Mouse (Mus musculus) liver, embryonic 15.5 days (tissue): ENCODE measurements at regions not wholly inside any gene's neighbourhood (a gene's known extent, or its start where the extent isn't known, plus 50 kb on each side); places are given as distances from the start of the nearest gene placed in this dataset.

Source experiments
- ATAC-seq: fragments of 200-750 bp; cut with Nextera tagmentation; 2 replicates; pipeline ENCODE4 v1.8.0; 2017; ENCODE audit warnings: moderate number of reproducible peaks, mild to moderate bottlenecking, moderate library complexity; ENCODE audit not compliant: insufficient read depth
- H3K27ac ChIP-seq: fragments of 300-500 bp; sonication (generic); replicated peaks from 2 replicates; pipeline ENCODE4 v1.5.1; 2015; ENCODE audit warnings: mild to moderate bottlenecking, inconsistent platforms
- H3K27me3 ChIP-seq: fragments of 300-500 bp; sonication (generic); 2 replicates; pipeline ENCODE4 v1.6.1; 2015; ENCODE audit warnings: mild to moderate bottlenecking, inconsistent platforms
- H3K36me3 ChIP-seq: fragments of 300-500 bp; sonication (generic); replicated peaks from 2 replicates; pipeline ENCODE4 v1.6.1; 2015; ENCODE audit warnings: moderate library complexity, mild to moderate bottlenecking, inconsistent platforms
- H3K4me1 ChIP-seq: fragments of 300-500 bp; sonication (generic); replicated peaks from 2 replicates; pipeline ENCODE4 v1.6.1; 2015; ENCODE audit warnings: inconsistent platforms
- H3K4me2 ChIP-seq: fragments of 300-500 bp; sonication (generic); 2 replicates; pipeline ENCODE4 v1.6.1; 2015; ENCODE audit warnings: moderate library complexity, mild to moderate bottlenecking, inconsistent platforms
- H3K4me3 ChIP-seq: fragments of 300-500 bp; sonication (generic); replicated peaks from 2 replicates; pipeline ENCODE4 v1.5.1; 2015; ENCODE audit warnings: mild to moderate bottlenecking, inconsistent platforms
- H3K9ac ChIP-seq: fragments of 300-500 bp; sonication (generic); 2 replicates; pipeline ENCODE4 v1.6.1; 2015; ENCODE audit warnings: moderate library complexity, mild to moderate bottlenecking, inconsistent platforms
- H3K9me3 ChIP-seq: fragments of 300-500 bp; sonication (generic); replicated peaks from 2 replicates; pipeline ENCODE4 v1.6.1; 2016; ENCODE audit warnings: inconsistent platforms
- WGBS: fragments of 180-500 bp; shearing (Covaris S2); methylation state at CpG from one replicate; pipeline ENCODE4 v1.1.7; 2015; ENCODE audit warnings: mixed read lengths; ENCODE audit not compliant: insufficient replicate concordance; 5-methylcytosine and 5-hydroxymethylcytosine counted together

- H3K4me2 ChIP-seq = peak overlapping the region; percentile 98
- H3K9me3 ChIP-seq = no peaks in the 10 kb centered on the region
- peaks cover 69% of the 10 kb centered on the region for H3K27me3 ChIP-seq
- H3K27ac ChIP-seq = no peak overlapping the region
- ATAC-seq = no peak
- no peak overlapping the region for H3K9ac ChIP-seq
- H3K4me3 ChIP-seq = peak overlapping the region; percentile 95; the same call in 1 of the 2 replicates
- 27% methylated on average over 12 of the region's 12 CpGs for WGBS
- no peaks in the 10 kb centered on the region for H3K36me3 ChIP-seq
- peaks cover 66% of the 10 kb centered on the region for H3K4me1 ChIP-seq
These were observed 78.1 kb downstream of the Kcnrg start for GRCm38 (mm10) chr14:61685231-61685800.

DNA sequence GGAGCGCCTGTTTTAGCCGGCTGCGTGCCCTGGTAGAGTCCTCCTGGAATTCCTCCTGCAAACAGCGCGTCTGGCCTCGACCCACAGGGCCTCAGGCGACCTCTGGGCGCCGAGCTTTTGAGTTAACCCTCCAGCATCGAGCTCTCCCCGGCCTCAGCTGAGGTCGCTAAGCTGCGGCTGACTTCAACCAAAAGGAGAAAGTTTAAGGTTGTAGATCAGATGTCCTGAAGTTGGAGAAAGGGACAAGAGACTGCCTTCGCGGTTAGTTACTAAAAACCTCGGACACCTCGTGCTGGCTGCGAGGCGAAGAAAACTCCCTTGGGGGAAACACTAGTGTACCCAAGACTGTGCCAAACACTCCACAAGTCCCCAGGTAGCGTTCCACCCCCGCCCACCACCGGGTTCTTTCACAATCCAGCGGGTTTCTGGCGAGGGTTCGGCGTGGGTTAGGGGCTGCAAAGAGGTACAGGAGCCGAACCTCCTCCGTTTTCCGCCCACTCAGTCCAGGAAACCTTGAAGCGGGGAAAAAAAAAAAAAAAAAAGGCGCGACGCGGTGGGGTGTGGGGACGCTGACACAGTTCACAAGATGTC, 78.9 kb downstream of the Kcnrg start:
- ATAC-seq = no peak
- H3K9me3 ChIP-seq = no peaks in the 10 kb centered on the region
- H3K9ac ChIP-seq = no peak overlapping the region
- H3K4me1 ChIP-seq = peaks cover 64% of the 10 kb centered on the region
- peaks cover 78% of the 10 kb centered on the region for H3K27me3 ChIP-seq
- 2% methylated on average over 32 of the region's 35 CpGs for WGBS
- H3K36me3 ChIP-seq = no peaks in the 10 kb centered on the region
- H3K27ac ChIP-seq = no peak overlapping the region
- peak overlapping the region; percentile 51 for H3K4me3 ChIP-seq
- peak overlapping the region; percentile 74 for H3K4me2 ChIP-seq

DNA sequence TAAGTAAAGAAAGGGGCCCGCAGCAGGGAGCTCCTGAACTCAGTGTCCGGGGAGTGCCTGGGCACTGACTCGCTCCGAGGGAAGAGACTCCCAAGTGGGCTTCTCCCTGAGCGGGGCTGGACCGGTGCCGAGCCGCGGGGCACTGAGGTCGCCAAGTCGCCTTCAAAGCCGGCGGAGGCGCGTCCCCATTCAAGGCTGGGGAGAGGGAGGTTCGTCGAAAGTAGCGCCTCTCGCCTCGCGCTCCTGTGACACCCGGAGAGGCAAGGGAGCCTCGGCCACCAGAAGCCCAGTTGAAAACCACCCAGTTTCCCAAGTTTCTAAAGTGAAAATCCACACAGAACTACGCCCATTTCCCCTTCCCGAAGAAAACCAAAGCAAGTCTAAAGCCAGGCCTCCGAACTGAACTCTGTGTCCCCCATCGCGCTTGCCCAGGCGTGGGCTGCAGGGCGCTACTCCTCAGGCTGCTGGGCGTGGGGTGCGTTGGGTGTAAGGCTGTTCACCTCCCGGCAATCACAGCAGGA, 79.6 kb downstream of the Kcnrg start:
- peak overlapping the region; percentile 74 for H3K4me2 ChIP-seq
- peak overlapping the region; percentile 51 for H3K4me3 ChIP-seq
- WGBS = under 1% methylated on average over 33 of the region's 33 CpGs
- no peak overlapping the region for H3K27ac ChIP-seq
- peaks cover 64% of the 10 kb centered on the region for H3K4me1 ChIP-seq
- peaks cover 84% of the 10 kb centered on the region for H3K27me3 ChIP-seq
- ATAC-seq = no peak
- no peak overlapping the region for H3K9ac ChIP-seq
- no peaks in the 10 kb centered on the region for H3K9me3 ChIP-seq
- no peaks in the 10 kb centered on the region for H3K36me3 ChIP-seq

DNA sequence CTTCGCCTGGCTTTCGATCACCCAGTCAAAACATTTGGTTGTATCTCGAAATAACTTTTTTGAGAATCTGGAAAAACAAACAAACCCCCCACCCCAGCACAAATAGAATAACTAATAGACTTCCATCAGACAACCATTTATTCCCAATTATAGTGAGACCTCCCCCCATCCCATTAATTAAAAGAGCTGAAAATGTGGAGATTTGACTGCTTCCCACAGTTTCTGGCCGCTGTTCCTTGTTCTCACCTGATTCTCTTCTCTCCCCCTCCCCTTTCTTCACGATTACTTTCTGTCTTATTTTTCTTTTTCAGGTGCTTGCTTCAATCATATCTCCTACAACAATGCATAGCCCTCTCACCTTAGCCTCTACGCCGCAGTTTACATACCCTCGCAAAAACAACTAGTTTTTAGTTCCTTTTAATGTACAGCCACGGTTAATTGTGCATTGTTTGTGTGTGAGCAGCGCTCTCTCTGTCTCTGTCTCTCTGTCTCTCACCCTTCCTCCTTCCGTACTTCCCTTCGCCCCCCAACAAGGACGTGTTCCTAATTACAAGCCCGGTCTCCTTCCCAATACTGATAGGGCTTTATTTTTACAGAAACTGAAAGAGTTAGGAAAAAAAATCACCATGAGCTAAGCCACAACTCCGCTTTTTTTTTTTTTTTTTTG, 80.2 kb downstream of the Kcnrg start:
- H3K9ac ChIP-seq = no peak overlapping the region
- H3K27ac ChIP-seq = no peak overlapping the region
- WGBS = under 1% methylated on average over 15 of the region's 15 CpGs
- H3K36me3 ChIP-seq = no peaks in the 10 kb centered on the region
- peaks cover 90% of the 10 kb centered on the region for H3K27me3 ChIP-seq
- H3K4me1 ChIP-seq = peaks cover 64% of the 10 kb centered on the region
- H3K4me3 ChIP-seq = peak overlapping the region; percentile 51
- ATAC-seq = no peak
- no peaks in the 10 kb centered on the region for H3K9me3 ChIP-seq
- peak overlapping the region; percentile 74 for H3K4me2 ChIP-seq

GRCm38 (mm10) chr14:61688013-61688520, 80.8 kb downstream of the Kcnrg start:
- Histone ChIP-seq H3K4me2 (no peak overlapping the region), H3K9ac (no peak overlapping the region)

DNA sequence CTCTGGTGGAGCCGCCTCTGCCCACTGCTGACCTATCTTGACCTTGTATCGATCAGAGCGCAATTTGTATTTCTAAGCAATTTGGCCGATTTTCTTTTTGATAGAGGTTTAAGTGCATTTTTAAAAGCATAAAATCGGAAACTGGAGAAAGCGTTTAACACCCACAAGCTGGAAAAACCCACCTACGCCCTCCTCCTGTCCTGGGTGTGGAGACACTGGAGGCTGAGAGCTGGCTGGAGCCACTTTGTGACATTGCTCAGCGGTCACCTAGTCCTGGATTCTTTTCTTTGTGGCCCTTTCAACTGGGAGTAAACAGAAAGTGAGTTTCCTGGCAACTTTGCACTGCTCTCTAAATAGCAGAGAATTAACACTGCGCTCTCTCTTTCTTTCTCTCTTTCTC, 81.4 kb downstream of the Kcnrg start:
- Histone ChIP-seq H3K4me3 (peak overlapping the region; percentile 24; the same call in 1 of the 2 replicates), H3K4me2 (peak overlapping the region; percentile 51), H3K27ac (no peak overlapping the region), H3K9ac (no peak overlapping the region), H3K27me3 (peaks cover 94% of the 10 kb centered on the region), H3K4me1 (peaks cover 53% of the 10 kb centered on the region), H3K36me3 (no peaks in the 10 kb centered on the region), H3K9me3 (no peaks in the 10 kb centered on the region)
- WGBS = 5% methylated on average over 9 of the region's 9 CpGs
- no peak for ATAC-seq

More at GRCm38 (mm10) chr14:61688013-61688520, 80.8 kb downstream of the Kcnrg start:
- H3K9me3 ChIP-seq = no peaks in the 10 kb centered on the region
- ATAC-seq = no peak
- peaks cover 96% of the 10 kb centered on the region for H3K27me3 ChIP-seq
- H3K36me3 ChIP-seq = no peaks in the 10 kb centered on the region
- 4% methylated on average over 11 of the region's 11 CpGs for WGBS
- no peak overlapping the region for H3K4me3 ChIP-seq
- H3K4me1 ChIP-seq = peaks cover 59% of the 10 kb centered on the region
- no peak overlapping the region for H3K27ac ChIP-seq

- H3K4me2 ChIP-seq = peak overlapping the region; percentile 51
- H3K27ac ChIP-seq = no peak overlapping the region
- H3K27me3 ChIP-seq = peaks cover 88% of the 10 kb centered on the region
- H3K36me3 ChIP-seq = no peaks in the 10 kb centered on the region
- WGBS = 3% methylated on average over 21 of the region's 21 CpGs
- H3K9ac ChIP-seq = no peak overlapping the region
- no peaks in the 10 kb centered on the region for H3K9me3 ChIP-seq
- peaks cover 47% of the 10 kb centered on the region for H3K4me1 ChIP-seq
- ATAC-seq = no peak
- peak overlapping the region; percentile 24 for H3K4me3 ChIP-seq
These were observed 82.0 kb downstream of the Kcnrg start for GRCm38 (mm10) chr14:61689281-61689680.

GRCm38 (mm10) chr14:61689776-61690175, 82.5 kb downstream of the Kcnrg start:
- Histone ChIP-seq H3K36me3 (no peaks in the 10 kb centered on the region), H3K9me3 (no peaks in the 10 kb centered on the region), H3K27me3 (peaks cover 83% of the 10 kb centered on the region), H3K4me2 (peak overlapping the region; percentile 51), H3K4me1 (peaks cover 42% of the 10 kb centered on the region), H3K9ac (no peak overlapping the region), H3K27ac (no peak overlapping the region), H3K4me3 (peak overlapping the region; percentile 24)
- WGBS = 20% methylated on average over 24 of the region's 24 CpGs
- no peak for ATAC-seq

GRCm38 (mm10) chr14:61691785-61692372, 84.6 kb downstream of the Kcnrg start:
- no peaks in the 10 kb centered on the region for H3K9me3 ChIP-seq
- H3K4me3 ChIP-seq = no peak overlapping the region
- H3K36me3 ChIP-seq = no peaks in the 10 kb centered on the region
- peaks cover 62% of the 10 kb centered on the region for H3K27me3 ChIP-seq
- H3K4me1 ChIP-seq = peaks cover 22% of the 10 kb centered on the region
- H3K27ac ChIP-seq = no peak overlapping the region
- no peak overlapping the region for H3K9ac ChIP-seq
- no peak for ATAC-seq
- H3K4me2 ChIP-seq = no peak overlapping the region
- WGBS = 25% methylated on average over 6 of the region's 6 CpGs

DNA sequence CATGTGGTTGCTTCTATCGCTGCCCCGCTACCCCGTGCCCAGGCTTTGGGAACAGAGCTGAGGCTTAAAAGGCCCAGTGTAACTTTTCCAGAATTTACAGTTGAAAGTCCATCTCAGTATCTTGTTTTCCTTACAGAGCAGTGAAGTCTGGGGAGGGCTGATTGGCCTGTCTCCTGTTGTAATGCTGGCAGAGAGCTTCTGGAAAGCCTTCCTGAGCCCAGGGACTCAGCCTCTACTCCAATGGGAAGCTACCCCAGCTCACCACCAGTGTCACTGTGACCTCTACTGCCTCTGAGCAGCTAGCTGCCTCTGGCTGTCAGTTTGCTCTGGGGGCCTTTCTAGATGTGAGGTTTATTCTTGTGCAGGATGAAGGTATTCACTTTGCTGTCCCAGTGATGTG, 87.5 kb downstream of the Kcnrg start:
- no peak overlapping the region for H3K9ac ChIP-seq
- WGBS = 79% methylated on average over 3 of the region's 3 CpGs
- no peak for ATAC-seq
- H3K9me3 ChIP-seq = no peaks in the 10 kb centered on the region
- H3K4me1 ChIP-seq = peaks cover 4% of the 10 kb centered on the region; the same call in 1 of the 2 replicates
- H3K27me3 ChIP-seq = peaks cover 37% of the 10 kb centered on the region
- no peak overlapping the region for H3K27ac ChIP-seq
- H3K4me3 ChIP-seq = no peak overlapping the region
- H3K36me3 ChIP-seq = no peaks in the 10 kb centered on the region
- H3K4me2 ChIP-seq = no peak overlapping the region

DNA sequence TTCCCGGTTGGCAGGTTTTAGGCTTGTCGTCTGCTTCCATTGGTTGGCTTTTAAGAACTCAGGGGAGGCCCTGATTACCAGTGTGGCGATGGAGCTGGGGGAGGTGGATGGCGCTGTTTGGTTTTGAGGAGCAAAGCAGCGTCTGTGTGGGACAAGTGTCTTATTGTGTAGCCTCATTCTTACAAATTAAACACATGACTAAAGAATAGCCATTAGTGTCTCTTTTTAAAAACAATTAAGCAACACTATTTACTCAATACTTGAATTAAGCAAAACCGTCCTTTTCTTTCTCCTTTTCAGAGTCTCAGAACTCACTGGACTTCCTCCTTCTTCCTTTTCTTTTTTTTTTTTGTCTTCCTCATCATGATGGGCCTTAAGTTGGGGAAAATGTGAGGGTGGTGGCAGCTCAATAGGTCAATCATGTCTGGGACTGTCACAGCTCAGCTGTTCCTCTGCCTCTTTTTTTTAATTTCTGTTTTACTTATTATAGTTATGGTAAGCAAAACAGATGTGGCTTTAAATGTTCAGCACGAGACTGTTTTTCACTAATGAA, 89.1 kb downstream of the Kcnrg start:
- ATAC-seq = no peak
- Histone ChIP-seq H3K4me1 (no peaks in the 10 kb centered on the region), H3K4me3 (no peak overlapping the region), H3K27me3 (peaks cover 22% of the 10 kb centered on the region), H3K27ac (no peak overlapping the region), H3K4me2 (no peak overlapping the region), H3K36me3 (no peaks in the 10 kb centered on the region), H3K9ac (no peak overlapping the region), H3K9me3 (no peaks in the 10 kb centered on the region)
- WGBS = 54% methylated on average over 7 of the region's 7 CpGs
